Mouse (Mus musculus) lung, embryonic 14.5 days (tissue): Measurements from ENCODE around the gene Hist1h4j. TPM values are rescaled to one million over a fixed set of nuclear protein-coding genes. Genes with fewer than 3 reads are reported as not detected.

Source experiments
- ATAC-seq: fragments of 200-750 bp; cut with Nextera tagmentation; 2 replicates; pipeline ENCODE4 v1.8.0; 2017; ENCODE audit warnings: mild to moderate bottlenecking, moderate TSS enrichment, moderate library complexity; ENCODE audit not compliant: insufficient read depth
- DNase-seq: peaks from one replicate; pipeline ENCODE4 v3.0.0-alpha.2; 2015
- H3K27ac ChIP-seq: fragments of 300-500 bp; sonication (generic); 2 replicates; pipeline ENCODE4 v1.5.1; 2014; ENCODE audit warnings: low read depth, mild to moderate bottlenecking, moderate library complexity
- H3K27me3 ChIP-seq: fragments of 300-500 bp; sonication (generic); 2 replicates; pipeline ENCODE4 v1.6.1; 2014; ENCODE audit warnings: low read length, control low read depth; ENCODE audit not compliant: insufficient read depth
- H3K36me3 ChIP-seq: fragments of 300-500 bp; sonication (generic); 2 replicates; pipeline ENCODE4 v1.6.1; 2014; ENCODE audit warnings: control low read depth; ENCODE audit not compliant: insufficient read depth
- H3K4me1 ChIP-seq: fragments of 300-500 bp; sonication (generic); 2 replicates; pipeline ENCODE4 v1.6.1; 2014; ENCODE audit warnings: antibody characterized with exemption, control low read depth; ENCODE audit not compliant: insufficient read depth
- H3K4me2 ChIP-seq: fragments of 300-500 bp; sonication (generic); 2 replicates; pipeline ENCODE4 v1.6.1; 2014; ENCODE audit warnings: mild to moderate bottlenecking
- H3K4me3 ChIP-seq: fragments of 300-500 bp; sonication (generic); 2 replicates; pipeline ENCODE4 v1.5.1; 2014; ENCODE audit warnings: low read depth, low read length
- H3K9ac ChIP-seq: fragments of 300-500 bp; sonication (generic); 2 replicates; pipeline ENCODE4 v1.6.1; 2014
- H3K9me3 ChIP-seq: fragments of 300-500 bp; sonication (generic); 2 replicates; pipeline ENCODE4 v1.6.1; 2016; ENCODE audit warnings: low read depth, low read length, control low read depth
- CTCF ChIP-seq: IDR thresholded peaks from 2 replicates; pipeline ENCODE4 v1.5.1; 2016; ENCODE audit warnings: antibody characterized with exemption, low read depth
- WGBS: fragments of 180-500 bp; shearing (Covaris S2); extraction: QIAGEN DNeasy Blood & Tissue Kit; methylation state at CpG from one replicate; pipeline ENCODE4 v1.1.7; 2014; 5-methylcytosine and 5-hydroxymethylcytosine counted together
- polyA plus RNA-seq: library from polyadenylated mRNA; unstranded; fragments of >200 nt; fragmentation: Nextera tagmentation; extraction: Ambion mirVana; gene quantifications from 2 replicates; pipeline ENCODE4 v1.2.1, GENCODE M21; 2014

Gene Hist1h4j
- polyA plus RNA-seq, 1 experiment from 2014 or later, result 2.2 TPM

DNA sequence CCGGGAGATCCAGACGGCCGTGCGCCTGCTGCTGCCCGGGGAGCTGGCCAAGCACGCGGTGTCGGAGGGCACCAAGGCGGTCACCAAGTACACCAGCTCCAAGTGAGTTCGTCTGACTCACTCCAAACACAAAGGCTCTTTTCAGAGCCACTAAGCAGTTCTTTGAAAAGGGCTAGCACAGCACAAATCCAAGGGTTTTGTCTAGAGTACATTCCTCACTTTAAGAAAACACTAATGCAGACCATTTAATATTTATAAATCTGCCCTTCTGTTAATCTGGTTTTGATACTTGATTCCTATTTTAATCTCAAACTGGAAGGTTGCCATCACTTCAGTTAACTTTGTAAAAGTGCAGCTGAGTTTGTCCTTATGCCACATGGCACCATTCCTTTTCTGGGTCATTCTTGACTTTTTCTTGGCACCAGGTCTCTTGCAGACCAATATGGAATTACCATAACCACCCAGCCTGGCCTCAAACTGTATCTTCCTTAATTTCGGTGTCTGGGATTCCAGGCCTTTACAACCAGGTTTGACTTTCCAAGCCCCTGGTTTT lies 12.4 kb upstream of the Hist1h4j start:
- Histone ChIP-seq H3K4me2 (peak overlapping the region; percentile 69), H3K4me3 (peak overlapping the region; percentile 29), H3K27me3 (no peaks in the 10 kb centered on the region), H3K36me3 (no peaks in the 10 kb centered on the region), H3K9me3 (no peaks in the 10 kb centered on the region), H3K9ac (peak overlapping the region; percentile 55), H3K4me1 (peaks cover 8% of the 10 kb centered on the region), H3K27ac (peak overlapping the region; percentile 92)
- ATAC-seq (peak; percentile 32), DNase-seq (peak; percentile 80)
- no peak for TF ChIP-seq CTCF
- WGBS, result 2% methylated on average over 11 of the region's 11 CpGs

DNA sequence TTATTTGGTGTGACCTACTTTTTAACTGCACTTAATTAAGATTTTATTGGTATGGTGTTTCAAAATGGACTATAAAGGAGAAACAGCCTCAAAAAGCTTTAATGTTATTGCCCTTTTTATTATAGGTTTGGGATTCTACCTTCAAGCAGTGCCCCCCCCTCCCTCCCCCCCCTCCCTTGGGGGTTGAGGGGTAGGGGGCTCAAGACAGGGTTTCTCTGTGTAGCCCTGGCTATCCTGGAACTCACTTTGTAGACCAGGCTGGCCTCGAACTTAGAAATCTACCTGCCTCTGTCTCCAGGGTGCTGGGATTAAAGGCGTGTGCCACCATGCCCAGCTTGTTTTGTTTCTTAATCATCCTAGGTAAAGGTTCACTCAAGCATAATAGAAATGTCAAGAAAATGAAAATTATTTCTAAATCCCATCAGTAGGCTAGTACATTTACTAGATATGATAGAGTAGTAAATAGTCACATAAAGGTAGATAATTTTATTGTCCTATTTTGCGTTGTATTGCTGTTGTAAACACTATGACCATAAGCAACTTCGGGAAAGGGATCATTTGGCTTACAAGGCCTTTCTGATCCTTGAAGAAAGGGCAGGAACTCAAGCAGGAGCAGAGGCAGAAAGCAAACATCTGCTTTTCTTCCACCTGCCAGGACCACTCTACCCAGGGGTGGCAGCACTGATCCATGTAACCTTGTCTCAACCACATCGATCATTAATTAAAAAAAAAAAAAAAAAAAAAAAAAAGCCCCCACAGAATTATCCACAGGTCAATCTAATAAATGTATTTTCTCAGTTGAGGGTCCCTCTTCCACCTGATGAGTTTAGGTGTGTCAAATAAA lies 11.6 kb upstream of the Hist1h4j start:
- Histone ChIP-seq H3K4me1 (peaks cover 8% of the 10 kb centered on the region), H3K36me3 (no peaks in the 10 kb centered on the region), H3K9ac (peak overlapping the region; percentile 55; the same call in 1 of the 2 replicates), H3K27me3 (no peaks in the 10 kb centered on the region), H3K4me3 (peak overlapping the region; percentile 29; the same call in 1 of the 2 replicates), H3K9me3 (no peaks in the 10 kb centered on the region), H3K4me2 (peak overlapping the region; percentile 69), H3K27ac (peak overlapping the region; percentile 92)
- no peak for TF ChIP-seq CTCF
- no peak for ATAC-seq
- peak; percentile 31 for DNase-seq
- 28% methylated on average over 5 of the region's 5 CpGs for WGBS

DNA sequence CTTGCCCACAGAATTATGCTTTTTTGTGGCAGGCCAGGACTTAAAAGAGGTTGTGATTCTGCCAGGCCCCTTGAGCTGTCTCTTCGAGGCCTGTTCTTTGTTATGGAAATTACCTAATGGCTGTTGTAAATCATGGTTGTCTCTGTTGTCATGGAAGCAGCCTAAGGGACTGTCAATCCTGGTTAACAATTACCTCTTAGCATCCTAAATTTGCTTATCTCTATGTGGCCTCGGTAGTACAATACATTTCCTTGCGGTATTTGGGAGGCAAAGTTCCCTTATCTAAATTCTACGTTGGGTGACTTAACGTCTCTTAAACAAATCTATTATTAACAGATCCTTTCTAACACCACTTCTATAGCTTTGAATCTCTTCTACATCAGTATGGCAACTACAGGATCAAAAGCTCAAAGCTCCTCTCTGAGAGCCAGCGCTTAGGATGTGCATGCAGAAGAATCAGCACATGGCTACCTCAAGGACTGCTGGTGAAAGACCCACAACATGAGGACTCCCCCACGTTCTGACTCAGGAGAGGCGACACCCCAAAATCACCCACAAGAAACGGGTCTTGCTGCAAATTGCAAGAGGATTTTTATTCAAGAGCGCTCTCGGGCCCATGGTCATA lies 6.8 kb upstream of the Hist1h4j start:
- 40% methylated on average over 11 of the region's 11 CpGs for WGBS
- DNase-seq, result no peak
- no peak for TF ChIP-seq CTCF
- H3K36me3 ChIP-seq, result no peaks in the 10 kb centered on the region
- no peak for ATAC-seq
- H3K4me2 ChIP-seq, result no peak overlapping the region
- H3K9ac ChIP-seq, result no peak overlapping the region
- H3K9me3 ChIP-seq, result no peaks in the 10 kb centered on the region
- no peaks in the 10 kb centered on the region for H3K4me1 ChIP-seq
- no peak overlapping the region for H3K27ac ChIP-seq
- H3K27me3 ChIP-seq, result no peaks in the 10 kb centered on the region
- no peak overlapping the region for H3K4me3 ChIP-seq

DNA sequence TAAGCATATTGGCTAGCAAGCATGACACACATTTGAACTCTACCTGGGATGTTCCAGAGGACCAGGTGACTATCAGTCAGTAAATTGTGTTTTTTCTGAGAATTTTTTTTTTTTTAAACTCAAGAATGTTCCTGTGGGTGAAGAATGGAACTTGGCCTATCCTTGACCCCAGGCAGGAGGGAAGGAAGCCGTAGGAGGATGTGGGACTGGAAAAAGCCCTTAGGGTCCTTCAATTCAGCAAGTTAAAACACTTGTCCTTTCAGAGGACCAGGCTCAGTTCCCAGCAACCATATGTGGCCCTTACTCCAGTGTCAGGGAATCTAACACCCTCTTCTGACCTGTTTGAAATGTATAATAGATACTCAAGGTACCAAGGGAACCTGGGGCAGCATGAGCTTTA lies 5.3 kb upstream of the Hist1h4j start:
- H3K36me3 ChIP-seq, result no peaks in the 10 kb centered on the region
- no peak overlapping the region for H3K4me2 ChIP-seq
- 41% methylated on average over 1 of the region's 1 CpGs for WGBS
- H3K27me3 ChIP-seq, result no peaks in the 10 kb centered on the region
- no peaks in the 10 kb centered on the region for H3K4me1 ChIP-seq
- no peak for TF ChIP-seq CTCF
- H3K4me3 ChIP-seq, result no peak overlapping the region
- no peak overlapping the region for H3K9ac ChIP-seq
- ATAC-seq, result no peak
- no peak for DNase-seq
- H3K9me3 ChIP-seq, result no peaks in the 10 kb centered on the region
- H3K27ac ChIP-seq, result no peak overlapping the region

DNA sequence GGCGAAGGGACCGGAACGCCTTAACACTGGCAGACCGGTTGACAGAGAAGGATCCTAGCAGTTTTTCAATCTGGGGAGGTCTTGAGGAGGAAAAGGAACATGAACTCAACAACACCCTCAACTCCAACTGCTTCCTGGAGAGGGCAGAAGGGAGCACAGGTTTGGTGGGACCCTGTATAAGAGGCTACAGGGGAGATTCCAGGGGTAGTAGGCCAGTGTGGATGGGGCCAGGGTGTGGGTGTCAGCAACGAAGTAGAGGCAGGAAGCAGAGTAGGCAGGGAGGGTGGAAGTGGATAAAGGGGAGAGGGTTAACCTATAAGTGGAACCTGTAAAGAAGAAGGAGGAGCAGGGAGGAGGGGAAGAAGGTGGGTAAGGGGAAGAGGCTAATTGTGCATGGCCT lies 1.4 kb upstream of the Hist1h4j start:
- no peak overlapping the region for H3K4me2 ChIP-seq
- H3K27me3 ChIP-seq, result no peaks in the 10 kb centered on the region
- H3K4me3 ChIP-seq, result no peak overlapping the region
- DNase-seq (peak; percentile 42), ATAC-seq (no peak; the same call in 1 of the 2 replicates)
- H3K9ac ChIP-seq, result no peak overlapping the region
- H3K9me3 ChIP-seq, result no peaks in the 10 kb centered on the region
- H3K4me1 ChIP-seq, result no peaks in the 10 kb centered on the region
- 71% methylated on average over 5 of the region's 5 CpGs for WGBS
- no peaks in the 10 kb centered on the region for H3K36me3 ChIP-seq
- H3K27ac ChIP-seq, result peak overlapping the region; percentile 99
- no peak; the same call in 1 of the 2 replicates for TF ChIP-seq CTCF

DNA sequence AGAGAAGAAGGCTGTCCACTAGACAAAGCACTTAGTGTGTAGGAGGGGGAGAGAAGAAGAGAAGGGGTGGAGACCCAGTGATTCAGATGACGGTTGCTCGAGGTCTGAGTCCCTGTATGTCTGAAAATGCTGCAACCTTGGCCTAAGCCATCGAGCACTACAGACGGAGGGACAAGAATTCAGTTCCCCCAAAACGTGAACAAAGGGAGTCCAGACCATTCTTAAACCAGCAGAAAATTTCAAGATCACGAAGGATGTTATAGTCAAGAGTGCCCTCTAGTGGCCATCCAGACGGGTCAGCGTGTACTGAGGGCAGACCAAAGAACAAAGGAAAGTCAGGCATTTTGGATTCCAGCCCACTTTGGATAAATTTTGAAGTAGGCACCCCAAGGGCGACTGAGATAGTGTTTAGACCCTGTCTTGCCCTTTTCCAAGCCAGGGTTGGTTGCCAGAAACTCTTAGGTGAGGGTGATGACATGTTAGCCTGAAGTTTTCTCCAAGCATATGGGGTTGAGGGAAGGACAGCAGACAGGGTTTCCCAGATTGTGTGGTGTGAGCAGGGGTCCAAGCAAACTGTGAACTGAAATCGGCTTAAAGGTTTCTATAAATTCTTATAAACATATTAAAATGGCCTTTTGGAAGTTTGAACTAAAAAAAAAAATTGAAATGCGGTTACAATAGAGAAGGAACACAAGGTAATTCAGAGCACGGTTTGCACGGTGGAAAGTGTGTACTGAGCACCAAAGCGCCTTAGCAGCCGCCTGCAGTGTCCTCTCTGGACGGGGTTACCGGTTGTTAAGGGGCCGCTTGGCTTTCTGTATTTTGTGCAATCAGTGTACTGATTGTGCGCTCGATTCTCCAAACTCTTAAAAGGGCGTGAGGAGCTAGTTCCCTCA lies 606 bp upstream of the Hist1h4j start:
- no peaks in the 10 kb centered on the region for H3K27me3 ChIP-seq
- H3K36me3 ChIP-seq, result no peaks in the 10 kb centered on the region
- H3K4me2 ChIP-seq, result peak overlapping the region; percentile 74
- H3K4me3 ChIP-seq, result peak overlapping the region; percentile 52
- peak; percentile 98 for DNase-seq
- TF ChIP-seq CTCF, result peak; percentile 89
- no peaks in the 10 kb centered on the region for H3K4me1 ChIP-seq
- peak; percentile 82 for ATAC-seq
- WGBS, result under 1% methylated on average over 21 of the region's 21 CpGs
- no peaks in the 10 kb centered on the region for H3K9me3 ChIP-seq
- peak overlapping the region; percentile 99 for H3K27ac ChIP-seq
- H3K9ac ChIP-seq, result peak overlapping the region; percentile 77
